In genomic region chr16:33191671-33192091, GRCm38 (mm10) we compare ENCODE assay signal across 12 mouse cellular contexts. TPM values are rescaled to one million over a fixed set of nuclear protein-coding genes. Genes with fewer than 3 reads are reported as not detected.
DNase-seq lines count a peak whose midpoint lies in the region; ATAC-seq and TF ChIP-seq lines count a peak whose summit lies in the region.
"Had no signal": no experiment of that assay in that cellular context is flagged by ENCODE, and none has a peak within 500 bp of the region (broad histone marks: within the 10 kb centered on the region; RNA-seq: fewer than 3 reads in every experiment).

No protein-coding gene starts in this region.

- no peak for TF ChIP-seq EP300 in stomach, postnatal 0 days (optimal IDR thresholded peaks at IDR 0.05)

- H3K9ac ChIP-seq in stomach, postnatal 0 days (ENCODE audit: low read length), result no peak overlapping the region

- H3K27ac ChIP-seq in stomach, postnatal 0 days (replicated peaks), result no peak overlapping the region; the same call in 1 of the 2 replicates
- no peak overlapping the region for H3K27ac ChIP-seq in midbrain, embryonic 10.5 days (replicated peaks)
- H3K27ac ChIP-seq: limb, embryonic 10.5 days had no signal

- peak; percentile 69 for ATAC-seq in stomach, postnatal 0 days (ENCODE audit: low FRiP score, low TSS enrichment)

- H3K4me2 ChIP-seq in stomach, postnatal 0 days (replicated peaks; ENCODE audit: low read depth), result no peak overlapping the region
- H3K4me2 ChIP-seq: midbrain, embryonic 11.5 days had no signal

- 68% methylated on average over 2 of the region's 2 CpGs for WGBS in stomach, postnatal 0 days
- 89% methylated on average over 2 of the region's 2 CpGs for WGBS in midbrain, embryonic 10.5 days

- no peaks in the 10 kb centered on the region for H3K36me3 ChIP-seq in stomach, postnatal 0 days (ENCODE audit: control insufficient read depth, insufficient read depth, low read length)
- H3K36me3 ChIP-seq in midbrain, embryonic 10.5 days, result peaks cover 13% of the 10 kb centered on the region

- H3K27me3 ChIP-seq in stomach, postnatal 0 days (ENCODE audit: control insufficient read depth, insufficient read depth, low read length), result no peaks in the 10 kb centered on the region
- H3K27me3 ChIP-seq in midbrain, embryonic 10.5 days (ENCODE audit: low read depth, poor library complexity, severe bottlenecking), result no peaks in the 10 kb centered on the region

- no peak for TF ChIP-seq CTCF in stomach, postnatal 0 days (IDR thresholded peaks at IDR 0.05; ENCODE audit: low read depth)

- H3K4me3 ChIP-seq in stomach, postnatal 0 days (ENCODE audit: low read depth, low read length), result no peak overlapping the region
- H3K4me3 ChIP-seq in midbrain, embryonic 10.5 days, result no peak overlapping the region
- H3K4me3 ChIP-seq: limb, embryonic 10.5 days had no signal

- H3K9me3 ChIP-seq in stomach, postnatal 0 days (ENCODE audit: control insufficient read depth, low read length), result no peaks in the 10 kb centered on the region
- no peaks in the 10 kb centered on the region for H3K9me3 ChIP-seq in midbrain, embryonic 10.5 days (replicated peaks)
- H3K9me3 ChIP-seq: limb, embryonic 10.5 days had no signal

- peak; percentile 95 for DNase-seq in heart, adult 11 months
- DNase-seq in heart, postnatal 4 days, result no peak
- DNase-seq in ovary, postnatal 36 days (ENCODE audit: low spot score), result peak; percentile 39
- DNase-seq in ovary, postnatal 14 days (ENCODE audit: low spot score), result no peak
- peak; percentile 70 to 85 for DNase-seq in kidney, postnatal 36 days
- no peak for DNase-seq in stomach, postnatal 0 days (ENCODE audit: low spot score)
- no peak for DNase-seq in midbrain, embryonic 10.5 days (ENCODE audit: low spot score)
- no peak for DNase-seq in urinary bladder, postnatal 14 days (ENCODE audit: low spot score)
- DNase-seq: cerebellum, adult 18-20 months; thymus, adult 18-20 months had no signal

- H3K4me1 ChIP-seq in stomach, postnatal 0 days (replicated peaks; ENCODE audit: control insufficient read depth, insufficient read depth), result peaks cover 5% of the 10 kb centered on the region
- H3K4me1 ChIP-seq in midbrain, embryonic 10.5 days, result peaks cover 19% of the 10 kb centered on the region

RNA-seq across cellular contexts. Expression of gene Osbpl11, which starts 6.8 kb away (rescaled TPM):
- total RNA-seq in heart, postnatal 4 days (2021), result 10 to 100 TPM; 21.9 to 22.4 TPM
- polyA plus RNA-seq in stomach, postnatal 0 days (2015; fragmentation: Nextera tagmentation; extraction: Ambion mirVana), result 8.1 and 9.0 TPM in 2 replicates
- 22.3 and 23.3 TPM in 2 replicates for polyA plus RNA-seq in midbrain, embryonic 10.5 days (2016; fragmentation: Nextera tagmentation; extraction: Ambion mirVana)

RNA-seq across cellular contexts. Expression of gene Snx4, which starts 59.6 kb away (rescaled TPM):
- 10 to 100 TPM; 52.6 to 56.7 TPM for total RNA-seq in heart, postnatal 4 days (2021)
- polyA plus RNA-seq in stomach, postnatal 0 days (2015; fragmentation: Nextera tagmentation; extraction: Ambion mirVana), result 59.3 and 59.7 TPM in 2 replicates
- polyA plus RNA-seq in midbrain, embryonic 10.5 days (2016; fragmentation: Nextera tagmentation; extraction: Ambion mirVana), result 72.9 and 75.3 TPM in 2 replicates

Comparison
In these comparisons a context has a peak if more than half of its experiments do, and no peak if none do; other contexts are left out.
1. DNase-seq: peak in heart, adult 11 months (single experiment), ovary, postnatal 36 days (single experiment) and kidney, postnatal 36 days (2 of 2); none in heart, postnatal 4 days (single experiment), ovary, postnatal 14 days (single experiment), stomach, postnatal 0 days (single experiment), midbrain, embryonic 10.5 days (single experiment) and urinary bladder, postnatal 14 days (single experiment).